Mouse (Mus musculus): ENCODE measurements at regions not wholly inside any gene's neighbourhood (a gene's known extent, or its start where the extent isn't known, plus 50 kb on each side); places are given as distances from the start of the nearest gene placed in this dataset.

DNA sequence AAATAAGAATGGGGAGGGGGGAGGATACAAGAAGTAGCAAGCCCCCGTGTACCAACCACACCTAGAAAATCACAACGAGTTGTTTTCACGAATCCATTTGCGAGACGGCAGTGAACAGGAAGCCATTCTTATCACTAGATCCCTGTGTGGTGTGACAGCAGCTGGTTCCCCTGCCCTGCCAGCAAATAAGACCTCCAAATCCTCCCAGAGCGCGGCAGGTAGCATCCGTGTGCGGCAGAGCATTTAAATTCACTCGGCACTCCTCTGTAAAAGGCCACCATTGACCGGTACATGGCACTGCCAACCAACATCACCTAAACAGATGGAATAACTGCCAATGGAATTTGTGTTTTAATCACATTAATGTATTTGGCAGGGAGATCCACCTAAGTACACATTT lies 77.9 kb upstream of the Pmfbp1 start:
- no peaks in the 10 kb centered on the region for H3K27me3 ChIP-seq
- no peak overlapping the region for H3K9ac ChIP-seq
- no peaks in the 10 kb centered on the region for H3K36me3 ChIP-seq
- H3K27ac ChIP-seq, result no peak overlapping the region
- no peak overlapping the region for H3K4me3 ChIP-seq
- no peak overlapping the region for H3K4me2 ChIP-seq
- no peak for ATAC-seq (replicated peaks; ENCODE audit: insufficient number of reproducible peaks, insufficient read depth, low FRiP score, low read depth)
- H3K9me3 ChIP-seq (replicated peaks), result no peaks in the 10 kb centered on the region
- 61% methylated on average over 11 of the region's 11 CpGs for WGBS
- 0 out of 2 replicates have a peak, but pooled peaks cover 3% of the 10 kb centered on the region for H3K4me1 ChIP-seq (replicated peaks)

DNA sequence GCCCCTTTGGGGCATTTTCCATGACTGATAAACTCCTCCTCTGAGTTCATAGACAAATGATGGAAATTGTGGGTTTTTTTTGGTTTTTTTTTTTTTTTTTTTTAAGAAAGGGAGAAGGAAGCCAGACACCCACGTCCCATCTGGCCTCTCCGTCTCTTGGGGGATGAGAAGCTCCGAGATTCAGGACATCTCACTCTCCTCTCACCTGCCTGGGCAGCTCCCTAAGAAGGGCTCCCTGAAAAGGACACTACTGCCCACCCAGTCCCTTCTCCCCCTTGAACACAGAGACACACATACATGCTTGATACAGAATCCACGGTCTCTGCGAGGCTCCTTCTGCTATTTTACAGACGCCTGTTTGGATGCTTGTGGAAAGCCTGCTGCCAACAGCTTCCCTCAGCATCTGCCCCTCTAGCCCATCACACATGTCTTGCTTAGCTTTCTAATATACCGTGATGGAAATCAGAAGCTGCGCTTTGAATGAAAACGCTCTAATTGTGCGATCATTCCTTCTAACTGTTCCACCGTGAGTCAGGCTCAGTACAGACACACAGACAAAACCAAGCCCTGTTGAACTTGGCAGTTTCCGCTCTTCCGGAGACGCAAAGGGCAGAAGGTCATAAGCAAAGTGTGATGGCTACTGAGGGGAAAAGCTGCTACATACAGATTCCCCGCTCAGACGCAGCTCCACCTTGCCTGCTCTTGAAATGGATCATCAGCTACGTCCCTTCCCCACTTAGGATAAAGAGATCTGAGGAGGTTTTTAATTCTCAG lies 77.3 kb upstream of the Pmfbp1 start:
- H3K9ac ChIP-seq, result no peak overlapping the region
- no peaks in the 10 kb centered on the region for H3K36me3 ChIP-seq
- H3K4me2 ChIP-seq, result no peak overlapping the region
- H3K27me3 ChIP-seq, result no peaks in the 10 kb centered on the region
- H3K27ac ChIP-seq, result no peak overlapping the region
- 0 out of 2 replicates have a peak, but pooled peaks cover 3% of the 10 kb centered on the region for H3K4me1 ChIP-seq (replicated peaks)
- 71% methylated on average over 17 of the region's 17 CpGs for WGBS
- no peak overlapping the region for H3K4me3 ChIP-seq
- no peaks in the 10 kb centered on the region for H3K9me3 ChIP-seq (replicated peaks)
- no peak for ATAC-seq (replicated peaks; ENCODE audit: insufficient number of reproducible peaks, insufficient read depth, low FRiP score, low read depth)

DNA sequence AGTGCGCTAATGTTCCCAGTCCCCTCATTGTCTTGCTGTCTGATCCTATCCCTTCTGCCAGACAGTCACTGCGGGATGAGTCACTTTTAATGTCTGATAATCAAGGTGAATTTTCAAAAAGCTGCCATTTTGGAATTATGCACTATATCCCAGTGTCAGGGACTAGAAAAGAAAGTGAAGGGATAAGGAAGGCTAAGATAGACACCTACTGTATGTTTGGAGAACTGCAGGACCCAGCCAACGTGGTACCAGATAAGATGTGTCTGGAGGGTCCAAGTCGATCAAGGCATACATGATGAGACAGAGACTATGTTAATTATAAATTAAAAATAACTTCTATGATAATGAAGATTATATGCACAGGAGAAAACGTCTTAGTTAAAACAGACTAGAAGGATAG lies 76.6 kb upstream of the Pmfbp1 start:
- Histone ChIP-seq H3K4me2 (no peak overlapping the region), H3K4me1 (replicated peaks) (0 out of 2 replicates have a peak, but pooled peaks cover 3% of the 10 kb centered on the region), H3K27ac (no peak overlapping the region), H3K27me3 (no peaks in the 10 kb centered on the region), H3K36me3 (no peaks in the 10 kb centered on the region), H3K9me3 (replicated peaks) (no peaks in the 10 kb centered on the region; the same call in 1 of the 2 replicates), H3K9ac (no peak overlapping the region), H3K4me3 (no peak overlapping the region)
- 38% methylated on average over 5 of the region's 5 CpGs for WGBS
- ATAC-seq (replicated peaks; ENCODE audit: insufficient number of reproducible peaks, insufficient read depth, low FRiP score, low read depth), result no peak

DNA sequence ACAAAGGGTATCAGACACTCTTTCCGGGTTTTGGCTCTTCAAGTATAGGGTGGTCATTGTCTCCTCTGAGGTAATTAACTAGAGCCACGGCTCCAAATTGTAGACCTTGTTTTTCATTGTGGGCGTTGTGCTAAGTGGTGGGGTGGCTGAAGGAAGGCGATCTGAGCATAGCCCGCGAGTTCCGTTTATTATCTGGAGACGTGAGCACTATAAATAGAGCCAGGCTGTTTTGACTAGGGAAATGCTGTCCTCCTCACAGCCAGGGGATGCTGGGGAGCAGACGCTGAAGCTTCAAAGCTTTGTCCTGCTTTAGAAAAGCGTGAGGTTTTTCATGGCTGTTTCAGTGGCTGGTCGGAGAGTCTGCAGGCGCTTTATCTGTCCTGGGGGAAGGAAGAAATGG lies 75.9 kb upstream of the Pmfbp1 start:
- Histone ChIP-seq H3K27me3 (no peaks in the 10 kb centered on the region), H3K36me3 (no peaks in the 10 kb centered on the region), H3K4me1 (replicated peaks) (0 out of 2 replicates have a peak, but pooled peaks cover 3% of the 10 kb centered on the region), H3K4me2 (peak overlapping the region; percentile 34), H3K9me3 (replicated peaks) (no peaks in the 10 kb centered on the region; the same call in 1 of the 2 replicates), H3K9ac (no peak overlapping the region), H3K27ac (no peak overlapping the region), H3K4me3 (no peak overlapping the region; the same call in 1 of the 2 replicates)
- no peak for ATAC-seq (replicated peaks; ENCODE audit: insufficient number of reproducible peaks, insufficient read depth, low FRiP score, low read depth)
- 22% methylated on average over 12 of the region's 12 CpGs for WGBS

DNA sequence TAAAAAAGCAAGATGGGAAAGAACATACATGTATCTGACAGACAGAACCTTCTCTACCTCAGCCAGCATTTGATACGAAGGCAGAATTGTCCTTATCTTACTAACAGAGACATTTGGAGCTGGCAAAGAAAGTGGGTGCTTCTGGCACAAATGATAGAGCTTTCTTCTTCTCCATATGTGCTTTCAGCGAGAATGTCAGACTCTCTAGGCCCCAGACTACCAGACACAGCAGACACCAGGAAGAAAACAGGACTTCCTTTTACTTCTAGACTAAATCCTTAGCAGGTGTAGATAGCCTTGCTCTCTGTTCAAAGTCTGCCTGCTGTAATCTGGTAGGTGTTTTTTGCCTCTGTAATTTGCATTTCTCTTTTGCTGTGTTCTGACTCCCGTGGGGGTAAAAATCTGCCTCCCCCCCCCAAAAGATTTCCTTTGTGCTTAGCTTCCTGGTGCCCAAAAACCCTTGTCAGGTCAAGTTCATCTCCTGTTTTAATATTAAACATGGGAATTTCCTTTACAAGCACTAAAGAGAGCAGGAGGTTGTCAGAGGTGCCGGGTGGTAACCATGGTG lies 74.7 kb upstream of the Pmfbp1 start:
- no peaks in the 10 kb centered on the region for H3K36me3 ChIP-seq
- 0 out of 2 replicates have a peak, but pooled peaks cover 3% of the 10 kb centered on the region for H3K4me1 ChIP-seq (replicated peaks)
- ATAC-seq (replicated peaks; ENCODE audit: insufficient number of reproducible peaks, insufficient read depth, low FRiP score, low read depth), result no peak
- WGBS, result 51% methylated on average over 4 of the region's 4 CpGs
- H3K9me3 ChIP-seq (replicated peaks), result no peaks in the 10 kb centered on the region; the same call in 1 of the 2 replicates
- H3K4me3 ChIP-seq, result no peak overlapping the region
- no peak overlapping the region for H3K4me2 ChIP-seq
- H3K27me3 ChIP-seq, result no peaks in the 10 kb centered on the region
- H3K9ac ChIP-seq, result no peak overlapping the region
- no peak overlapping the region for H3K27ac ChIP-seq

GRCm38 (mm10) chr8:109424004-109424403 lies 69.8 kb upstream of the Pmfbp1 start:
- Histone ChIP-seq H3K27me3 (no peaks in the 10 kb centered on the region), H3K4me1 (replicated peaks) (no peaks in the 10 kb centered on the region), H3K4me3 (no peak overlapping the region), H3K9me3 (replicated peaks) (no peaks in the 10 kb centered on the region; the same call in 1 of the 2 replicates), H3K9ac (no peak overlapping the region), H3K27ac (no peak overlapping the region), H3K36me3 (no peaks in the 10 kb centered on the region), H3K4me2 (no peak overlapping the region)
- ATAC-seq (replicated peaks; ENCODE audit: insufficient number of reproducible peaks, insufficient read depth, low FRiP score, low read depth), result no peak
- 56% methylated on average over 5 of the region's 5 CpGs for WGBS

DNA sequence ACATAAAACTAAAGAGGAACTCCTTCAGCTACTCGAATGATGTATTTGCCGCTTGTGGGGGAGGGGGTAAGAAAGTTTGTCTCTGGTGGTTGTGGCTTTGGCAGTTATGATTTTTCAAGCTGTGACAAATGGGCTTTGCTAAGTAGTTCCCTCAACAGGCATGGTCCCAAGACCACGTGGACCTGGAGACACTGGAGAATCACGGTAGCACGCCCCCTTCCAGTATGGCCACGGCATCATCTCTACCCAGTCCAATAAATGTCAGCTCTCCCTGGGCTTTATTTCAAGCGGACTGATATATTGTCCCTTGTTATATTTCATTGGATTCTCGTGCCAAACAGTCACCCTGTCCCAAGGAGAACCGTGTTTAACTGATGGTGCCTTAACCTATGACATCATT lies 65.3 kb upstream of the Pmfbp1 start:
- WGBS, result 70% methylated on average over 9 of the region's 9 CpGs

DNA sequence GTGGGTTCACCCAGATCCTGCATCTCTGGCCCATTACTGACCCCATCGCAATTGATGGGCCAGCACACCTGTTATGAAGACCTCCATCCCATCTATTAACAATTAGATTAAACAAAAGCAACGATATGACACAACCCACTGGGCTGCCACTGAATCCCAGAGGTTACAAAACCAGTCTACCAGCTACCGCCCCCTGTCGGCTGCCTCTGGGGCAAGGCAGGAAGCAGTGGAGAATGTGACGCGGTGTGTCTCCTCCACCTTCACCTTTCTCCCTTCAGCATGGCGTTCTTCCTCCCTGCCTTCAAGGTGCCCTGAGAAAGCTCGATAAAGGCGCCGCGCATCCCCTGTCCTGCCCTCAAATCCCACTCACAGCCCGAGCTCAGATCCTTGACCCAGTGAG lies 59.3 kb upstream of the Pmfbp1 start:
- H3K4me2 ChIP-seq, result no peak overlapping the region
- 85% methylated on average over 12 of the region's 12 CpGs for WGBS
- H3K36me3 ChIP-seq, result no peaks in the 10 kb centered on the region
- H3K27me3 ChIP-seq, result no peaks in the 10 kb centered on the region
- no peak for ATAC-seq (replicated peaks; ENCODE audit: insufficient number of reproducible peaks, insufficient read depth, low FRiP score, low read depth)
- H3K4me3 ChIP-seq, result no peak overlapping the region
- no peaks in the 10 kb centered on the region for H3K4me1 ChIP-seq (replicated peaks)
- no peak overlapping the region for H3K27ac ChIP-seq
- H3K9me3 ChIP-seq (replicated peaks), result no peaks in the 10 kb centered on the region
- H3K9ac ChIP-seq, result no peak overlapping the region

More for the DNA sequence above, 65.3 kb upstream of the Pmfbp1 start:
- H3K4me3 ChIP-seq, result no peak overlapping the region
- H3K9ac ChIP-seq, result no peak overlapping the region
- no peak for ATAC-seq (replicated peaks; ENCODE audit: insufficient number of reproducible peaks, insufficient read depth, low FRiP score, low read depth)
- no peaks in the 10 kb centered on the region for H3K27me3 ChIP-seq
- H3K4me2 ChIP-seq, result no peak overlapping the region
- no peaks in the 10 kb centered on the region for H3K4me1 ChIP-seq (replicated peaks)
- H3K27ac ChIP-seq, result no peak overlapping the region
- no peaks in the 10 kb centered on the region for H3K36me3 ChIP-seq
- no peaks in the 10 kb centered on the region for H3K9me3 ChIP-seq (replicated peaks)

DNA sequence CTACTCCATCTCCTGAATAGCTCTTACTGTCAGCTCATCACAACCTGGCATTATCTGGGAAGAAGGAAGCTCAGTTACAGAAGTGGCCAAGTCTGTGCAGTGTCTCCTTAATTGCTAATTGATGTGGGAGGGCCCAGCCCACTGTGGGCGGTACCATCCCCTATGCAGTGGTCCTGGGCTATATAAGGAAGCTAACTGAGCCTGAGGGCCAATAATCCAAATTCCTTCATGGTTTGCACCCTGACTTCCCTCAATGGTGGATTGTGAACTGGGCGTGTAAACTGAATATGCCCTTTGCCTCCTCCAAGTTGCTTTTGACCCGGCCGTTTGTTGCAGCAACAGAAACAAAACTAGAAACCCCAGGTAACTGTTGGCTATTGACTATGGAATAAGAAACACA lies 57.8 kb upstream of the Pmfbp1 start:
- Histone ChIP-seq H3K27me3 (no peaks in the 10 kb centered on the region), H3K27ac (no peak overlapping the region), H3K4me1 (replicated peaks) (no peaks in the 10 kb centered on the region), H3K9me3 (replicated peaks) (no peaks in the 10 kb centered on the region), H3K4me3 (no peak overlapping the region), H3K9ac (no peak overlapping the region), H3K4me2 (no peak overlapping the region), H3K36me3 (no peaks in the 10 kb centered on the region)
- ATAC-seq (replicated peaks; ENCODE audit: insufficient number of reproducible peaks, insufficient read depth, low FRiP score, low read depth), result no peak
- 94% methylated on average over 4 of the region's 4 CpGs for WGBS

DNA sequence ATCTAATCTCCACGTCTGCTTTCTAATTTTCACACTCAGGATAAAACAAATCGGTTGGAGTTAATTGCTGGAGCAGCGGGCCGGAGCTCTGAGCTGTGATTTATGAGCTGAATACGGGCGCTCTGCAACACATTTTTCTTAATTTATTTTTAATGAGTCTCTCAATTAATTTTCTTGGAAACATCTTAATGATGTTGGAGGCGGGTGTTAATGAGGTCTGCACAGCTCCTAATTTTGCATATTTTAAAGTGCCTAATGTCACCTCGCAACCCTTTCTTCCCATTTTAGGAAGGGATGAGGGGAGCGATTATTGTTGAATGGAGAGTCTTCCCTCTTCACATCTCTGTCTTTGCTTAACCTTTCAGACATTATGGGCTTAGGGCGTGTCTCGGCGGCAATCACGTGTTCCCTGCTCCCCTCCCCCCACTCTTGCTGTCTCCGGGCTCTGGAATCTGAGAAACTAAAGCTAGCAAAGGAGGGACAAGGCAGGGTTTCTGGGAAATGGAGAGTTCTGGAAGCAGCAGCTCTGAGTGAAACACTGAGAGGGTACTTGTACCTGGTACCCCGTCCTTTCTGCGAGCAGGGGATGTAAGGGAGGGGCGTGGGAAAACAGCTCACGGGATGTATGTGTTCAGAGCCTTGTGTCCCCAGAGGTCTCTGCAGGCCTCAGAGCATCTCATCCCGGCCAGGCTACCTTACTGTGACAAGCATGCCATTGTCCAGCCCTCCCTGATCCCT lies 56.8 kb upstream of the Pmfbp1 start:
- H3K4me1 ChIP-seq (replicated peaks), result no peaks in the 10 kb centered on the region
- H3K9me3 ChIP-seq (replicated peaks), result no peaks in the 10 kb centered on the region
- H3K36me3 ChIP-seq, result no peaks in the 10 kb centered on the region
- WGBS, result 47% methylated on average over 19 of the region's 19 CpGs
- H3K9ac ChIP-seq, result no peak overlapping the region
- no peak overlapping the region for H3K27ac ChIP-seq
- ATAC-seq (replicated peaks; ENCODE audit: insufficient number of reproducible peaks, insufficient read depth, low FRiP score, low read depth), result no peak
- no peaks in the 10 kb centered on the region for H3K27me3 ChIP-seq
- peak overlapping the region; percentile 19 for H3K4me3 ChIP-seq
- H3K4me2 ChIP-seq, result peak overlapping the region; percentile 43

DNA sequence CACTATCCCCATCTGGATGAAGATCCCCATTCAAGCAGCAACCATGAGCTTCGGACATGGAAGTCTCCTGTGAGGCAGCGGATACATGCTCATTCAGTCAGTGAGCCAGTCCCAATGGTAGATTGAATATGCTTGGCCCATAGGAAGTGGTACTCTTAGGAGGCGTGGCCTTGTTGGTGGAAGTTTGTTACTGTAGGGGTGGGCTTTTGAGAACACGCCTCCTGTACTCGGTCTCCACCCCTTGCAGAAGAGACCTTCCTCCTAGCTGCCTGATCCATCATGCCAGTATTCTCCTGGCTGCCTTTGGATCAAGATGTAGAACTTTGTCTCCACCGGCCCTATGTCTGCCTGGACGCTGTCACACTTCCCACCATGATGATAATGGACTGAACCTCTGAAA lies 55.3 kb upstream of the Pmfbp1 start:
- Histone ChIP-seq H3K4me2 (no peak overlapping the region), H3K27ac (no peak overlapping the region), H3K4me1 (replicated peaks) (no peaks in the 10 kb centered on the region), H3K27me3 (no peaks in the 10 kb centered on the region), H3K9ac (no peak overlapping the region), H3K4me3 (no peak overlapping the region), H3K36me3 (no peaks in the 10 kb centered on the region), H3K9me3 (replicated peaks) (no peaks in the 10 kb centered on the region)
- WGBS, result 86% methylated on average over 7 of the region's 7 CpGs
- ATAC-seq (replicated peaks; ENCODE audit: insufficient number of reproducible peaks, insufficient read depth, low FRiP score, low read depth), result no peak
